Mouse (Mus musculus) embryo, embryonic 9.5 days (tissue): Measurements from ENCODE around the gene S100a2.

ENCODE experiments used
- DNase-seq: peaks from one replicate; pipeline ENCODE4 v3.0.0-alpha.2; 2017; ENCODE audit errors: extremely low spot score

The S100a2 gene

DNA sequence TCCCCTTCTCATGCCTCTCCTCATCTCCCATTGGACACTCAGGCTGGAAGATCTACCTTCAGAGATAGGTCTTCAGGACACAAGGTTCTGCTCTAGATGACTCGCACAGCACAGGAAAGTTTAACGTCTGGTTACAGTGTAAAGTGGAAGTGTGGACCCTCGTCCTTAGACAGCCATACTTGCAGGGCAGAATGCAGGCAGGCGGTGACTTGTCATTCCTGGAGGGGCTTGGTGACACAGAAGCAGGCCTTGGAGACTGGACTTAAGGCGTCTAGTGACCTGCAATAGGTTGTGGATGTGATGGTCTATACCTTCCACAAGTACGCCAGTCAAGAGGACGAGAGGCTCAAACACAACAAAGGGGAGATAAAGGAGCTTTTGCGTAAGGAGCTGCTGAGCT lies at the start of gene S100a2:
S100a2 (plus strand) TSS at position 301 of the 400 bp plus-strand sequence.
- no peak for DNase-seq

DNA sequence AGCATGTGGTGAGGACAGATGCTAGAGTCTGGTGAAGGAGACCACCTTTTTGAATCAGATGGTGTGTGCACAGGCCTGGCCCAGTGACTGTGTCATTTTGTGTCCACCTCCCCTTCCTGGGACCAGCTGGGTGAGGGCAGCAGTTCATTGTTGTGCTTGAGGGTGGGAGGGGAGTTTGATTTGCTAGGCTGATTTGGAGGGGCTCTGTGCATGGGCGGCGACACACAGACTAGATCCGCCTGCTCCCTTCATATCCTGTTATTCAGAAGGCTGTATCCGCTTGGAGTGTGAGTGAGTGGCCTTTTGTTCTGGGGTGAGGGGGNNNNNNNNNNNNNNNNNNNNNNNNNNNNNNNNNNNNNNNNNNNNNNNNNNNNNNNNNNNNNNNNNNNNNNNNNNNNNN lies 49.1 kb upstream of the S100a2 start:
- DNase-seq, result no peak

DNA sequence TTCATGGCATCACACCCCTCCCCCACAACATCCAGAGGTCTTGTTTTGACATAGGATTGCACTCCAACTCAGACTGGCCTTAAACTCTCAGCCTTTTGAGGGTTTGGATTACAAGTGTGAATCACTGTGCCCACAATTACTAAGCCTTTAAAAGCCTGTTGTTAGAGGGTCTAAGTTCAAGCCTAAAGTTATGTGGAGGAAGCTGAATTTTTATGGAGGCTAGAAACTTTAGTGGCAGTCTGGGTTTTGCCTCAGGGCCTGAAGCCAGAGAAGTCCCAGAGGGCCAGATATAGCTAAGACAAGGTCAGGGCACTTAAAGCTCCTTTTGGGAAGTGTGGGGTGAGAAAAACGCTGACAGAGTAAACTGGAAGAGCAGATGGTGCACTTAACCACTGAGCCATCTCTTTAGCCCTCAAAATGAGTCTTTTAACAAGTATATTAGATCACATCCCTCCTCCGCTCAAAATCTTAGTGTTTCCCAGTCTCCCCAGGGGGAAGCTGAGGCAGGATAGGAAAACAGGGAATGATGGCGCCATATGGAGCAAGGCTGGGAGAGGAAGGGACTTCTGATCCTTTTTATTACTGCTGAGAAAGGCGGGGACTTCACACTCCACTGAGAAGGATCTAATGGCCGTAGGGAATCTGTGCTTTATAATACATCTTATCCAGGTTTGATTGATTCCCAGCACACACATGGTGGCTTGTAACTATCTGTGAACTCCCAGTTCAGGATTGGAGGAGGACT lies 40.2 kb upstream of the S100a2 start:
- no peak for DNase-seq

DNA sequence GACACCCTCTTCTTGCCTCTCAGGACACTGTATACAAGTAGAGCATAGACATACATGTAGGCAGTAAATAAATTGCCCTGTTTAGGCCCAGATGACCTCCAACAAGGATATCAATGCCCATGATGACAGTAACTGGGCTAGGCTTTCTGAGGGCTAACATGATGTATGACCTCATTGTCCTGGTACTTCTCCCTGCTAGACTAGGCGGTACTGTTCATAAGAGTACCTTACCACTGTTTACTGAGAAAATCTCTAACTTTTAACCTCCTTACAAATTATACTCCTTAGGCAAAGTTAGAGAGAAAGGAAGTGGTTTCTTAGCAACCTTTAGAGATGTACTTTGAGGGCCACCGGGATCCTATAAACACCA lies 39.6 kb upstream of the S100a2 start:
- no peak for DNase-seq

DNA sequence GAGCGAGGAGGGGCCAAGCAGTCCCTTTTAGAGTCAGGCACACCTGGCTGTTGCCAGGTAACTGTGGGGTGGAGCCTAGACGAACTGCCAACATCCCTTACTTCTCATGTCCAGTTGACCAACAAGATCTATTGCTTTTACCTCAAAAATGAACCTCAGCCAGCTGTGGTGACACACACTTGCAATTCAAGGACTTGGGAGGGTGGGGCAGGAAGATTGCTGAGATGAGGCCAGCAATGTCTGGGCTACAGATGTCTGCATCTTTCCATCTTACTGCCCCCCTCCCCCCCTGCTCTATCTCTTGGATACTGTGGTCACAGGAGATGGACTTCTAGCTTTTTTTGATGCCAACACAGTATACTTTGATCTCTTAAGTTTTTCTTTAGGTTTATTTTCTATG lies 37.8 kb upstream of the S100a2 start:
- no peak for DNase-seq

DNA sequence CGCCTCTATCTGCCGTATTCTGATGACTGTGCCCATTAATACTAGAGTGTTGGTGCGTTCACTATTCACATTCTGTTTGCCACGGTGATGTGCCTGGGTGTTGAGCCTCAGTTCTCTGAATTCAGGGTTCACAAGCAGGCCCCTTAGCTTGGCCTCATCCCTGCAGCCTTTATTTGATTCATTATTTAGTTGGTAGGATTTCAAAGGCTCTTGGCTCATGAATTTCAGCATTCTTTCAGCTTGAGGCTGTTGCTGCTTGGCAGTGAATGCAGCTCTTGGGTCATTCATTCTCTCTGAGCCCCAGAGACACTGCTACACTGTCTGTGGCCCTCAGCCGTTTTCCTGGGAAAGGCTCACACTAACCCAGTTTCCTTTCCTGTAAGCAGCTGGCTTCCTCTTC lies 34.1 kb upstream of the S100a2 start:
- no peak for DNase-seq

DNA sequence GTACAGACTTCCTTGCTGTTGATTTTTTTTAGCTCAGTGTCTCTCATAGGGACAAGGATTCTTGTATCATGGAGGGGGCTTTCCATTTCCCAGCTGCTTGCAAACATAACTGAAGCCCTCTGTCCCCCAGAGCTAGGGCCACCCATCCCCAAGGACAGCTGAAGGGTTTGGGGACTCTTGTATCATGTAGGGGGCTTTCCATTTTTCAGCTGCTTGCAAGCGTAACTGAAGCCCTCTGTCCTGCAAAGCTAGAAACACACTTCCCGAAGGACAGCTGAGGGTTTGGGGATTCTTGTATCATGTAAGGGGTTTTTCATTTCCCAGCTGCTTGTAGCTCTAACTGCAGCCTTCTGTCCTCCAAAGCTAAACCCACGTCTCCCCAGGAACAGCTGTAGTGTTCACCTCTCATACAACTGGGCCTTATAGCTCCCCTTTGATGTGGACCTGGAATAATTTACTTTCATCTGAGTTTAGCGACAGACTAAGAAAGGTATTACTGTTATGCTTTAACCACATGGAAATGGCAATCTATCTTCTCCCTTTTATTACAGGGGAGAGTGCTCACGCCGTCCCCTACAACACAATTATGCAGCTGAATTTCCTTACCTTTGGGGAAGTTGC lies 29.9 kb upstream of the S100a2 start, which contains the start of gene S100a3:
S100a3 (plus strand) TSS at position 571 of the 621 bp plus-strand sequence.
- no peak for DNase-seq

DNA sequence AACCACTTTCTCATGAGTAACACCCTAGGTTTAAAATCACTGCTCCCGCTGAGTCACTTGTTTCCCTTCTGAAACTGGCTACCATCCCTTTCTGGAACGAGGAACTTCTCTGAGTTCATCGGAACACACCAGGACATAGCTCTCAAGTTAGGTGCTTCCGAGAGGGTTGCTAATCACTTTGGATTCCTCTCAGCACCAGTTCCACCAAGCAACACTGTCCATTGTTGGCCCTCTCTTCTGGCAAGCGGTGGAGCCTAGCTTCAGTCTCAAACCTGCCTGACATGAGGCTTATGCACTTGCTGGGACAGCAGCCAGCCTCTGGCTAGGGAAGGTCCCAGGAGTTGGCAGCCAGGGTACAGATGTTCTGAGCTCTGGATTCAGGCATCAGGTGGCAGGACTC lies 15.4 kb upstream of the S100a2 start:
- DNase-seq, result no peak

DNA sequence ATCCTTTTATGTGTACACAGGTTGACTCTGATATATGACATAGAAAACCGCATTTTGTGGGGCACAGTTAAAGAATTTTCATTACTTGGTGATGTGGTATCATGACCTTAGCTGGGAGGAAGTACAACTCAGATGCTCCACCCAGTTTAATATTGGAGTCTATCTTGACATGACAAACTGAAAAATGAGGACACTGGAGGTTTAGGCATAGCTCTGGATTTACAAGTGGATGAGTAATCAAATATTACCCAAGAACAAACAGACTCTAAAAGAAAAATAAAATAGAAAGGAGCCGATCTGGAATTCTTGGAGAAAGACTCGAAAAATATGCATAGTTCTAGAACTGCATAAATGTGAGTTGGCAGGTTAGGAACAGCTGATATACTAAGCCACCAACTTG lies 14.7 kb upstream of the S100a2 start:
- no peak for DNase-seq

DNA sequence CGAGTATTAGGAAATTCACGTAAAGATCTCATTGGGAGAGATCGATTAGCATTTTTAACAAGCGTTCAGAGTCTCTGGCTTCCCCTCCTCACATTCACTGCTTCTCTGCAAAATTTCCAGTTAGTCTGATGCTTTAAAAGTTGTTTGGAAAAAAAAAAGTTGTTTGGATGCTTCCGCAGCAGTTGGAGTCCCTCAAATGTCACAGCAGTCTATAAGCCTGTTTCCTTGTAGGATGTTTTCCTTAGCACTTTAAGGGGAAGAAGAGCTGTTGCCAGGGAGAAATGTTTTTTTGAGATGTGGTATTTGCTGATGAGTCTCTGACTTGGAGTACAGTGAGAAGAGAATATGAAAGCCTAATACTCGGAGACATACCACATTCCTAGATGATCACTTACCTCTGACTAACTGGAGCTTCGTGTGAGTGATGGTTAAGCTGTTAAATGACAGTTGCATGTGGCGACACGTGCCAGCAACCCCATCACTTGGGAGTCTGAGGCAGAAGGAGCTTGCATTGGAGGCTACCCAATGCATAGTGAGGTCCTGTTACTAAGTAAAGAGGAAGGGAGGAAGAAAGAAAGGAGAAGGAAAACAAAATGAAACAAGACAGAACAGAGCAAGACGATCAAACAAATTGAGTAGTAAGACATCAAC lies 13.6 kb upstream of the S100a2 start:
- DNase-seq, result no peak

DNA sequence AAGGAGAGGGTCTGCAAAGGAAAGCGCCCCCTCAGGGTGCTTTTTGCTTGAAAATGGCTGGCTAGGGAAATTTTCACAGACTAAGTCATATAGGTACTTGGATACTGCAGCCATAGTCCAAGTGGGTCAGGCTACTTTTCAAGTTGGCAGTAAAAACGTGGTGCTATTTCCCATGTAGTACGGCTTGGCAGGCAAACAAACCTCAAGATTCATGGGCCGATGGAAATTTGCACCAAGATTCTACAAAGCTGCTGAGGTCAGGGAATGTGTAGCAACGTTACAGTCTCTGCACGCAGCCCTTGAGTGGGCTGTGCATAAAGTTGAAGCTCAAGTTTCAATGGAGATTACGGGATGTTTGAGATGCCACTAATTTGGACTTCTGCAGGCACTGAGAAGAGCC lies 10.6 kb upstream of the S100a2 start:
- no peak for DNase-seq

DNA sequence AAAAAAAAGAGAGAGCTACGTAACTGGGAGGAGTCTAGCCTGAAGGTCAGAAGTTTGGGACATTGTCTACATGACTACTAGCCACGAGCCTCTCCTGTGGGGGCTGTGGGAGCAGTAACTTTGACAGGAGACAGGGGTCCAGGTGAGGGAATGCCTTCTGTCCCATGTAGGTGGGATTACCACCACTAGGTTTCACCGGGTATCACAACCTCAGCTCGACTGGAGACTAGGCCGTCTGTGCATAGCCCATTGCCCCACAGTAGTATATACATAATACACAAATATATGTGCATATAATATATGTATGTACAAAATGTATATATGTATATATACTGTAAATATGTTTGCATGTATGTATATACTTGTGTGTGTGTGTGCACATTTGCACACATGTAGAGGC lies 8.9 kb upstream of the S100a2 start:
- no peak for DNase-seq

DNA sequence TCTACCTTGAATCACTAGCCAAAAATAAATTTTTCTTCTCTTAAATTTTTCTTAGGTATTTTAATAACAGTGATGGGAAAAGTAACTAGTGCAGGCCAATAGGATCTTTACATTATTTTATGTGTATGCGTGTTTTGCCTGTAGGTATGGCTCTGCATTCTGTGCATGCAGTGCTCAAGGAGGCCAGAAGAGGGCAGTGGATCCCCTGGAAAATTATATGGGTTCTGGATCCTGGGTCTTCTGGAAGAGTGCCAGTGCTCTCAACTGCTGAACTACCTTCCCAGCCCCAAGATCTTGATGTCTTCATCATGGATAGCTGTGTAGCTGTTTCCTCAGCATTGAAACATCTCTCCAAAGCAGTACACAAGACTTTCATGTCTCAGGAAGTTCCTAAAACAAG lies 7.9 kb upstream of the S100a2 start:
- no peak for DNase-seq

DNA sequence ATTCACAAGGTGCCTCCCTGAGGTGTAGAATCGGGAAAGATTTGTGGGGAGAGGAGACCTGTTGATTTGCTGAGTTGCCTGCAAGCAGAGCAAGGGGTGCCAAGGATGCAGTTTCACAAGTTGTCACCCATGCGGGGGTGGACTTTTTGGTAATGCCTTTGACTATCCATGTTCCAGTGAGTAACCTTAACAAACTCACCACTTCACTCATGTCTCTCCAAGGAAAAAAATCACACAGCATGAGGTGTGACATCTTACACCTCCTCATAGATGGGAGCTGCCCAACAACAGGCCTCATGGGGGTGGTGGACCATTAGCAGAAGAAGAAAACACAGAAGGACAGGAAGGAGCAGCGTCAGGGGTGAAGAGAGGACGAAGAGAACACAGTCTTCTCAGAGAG lies 7.5 kb upstream of the S100a2 start:
- DNase-seq, result no peak

DNA sequence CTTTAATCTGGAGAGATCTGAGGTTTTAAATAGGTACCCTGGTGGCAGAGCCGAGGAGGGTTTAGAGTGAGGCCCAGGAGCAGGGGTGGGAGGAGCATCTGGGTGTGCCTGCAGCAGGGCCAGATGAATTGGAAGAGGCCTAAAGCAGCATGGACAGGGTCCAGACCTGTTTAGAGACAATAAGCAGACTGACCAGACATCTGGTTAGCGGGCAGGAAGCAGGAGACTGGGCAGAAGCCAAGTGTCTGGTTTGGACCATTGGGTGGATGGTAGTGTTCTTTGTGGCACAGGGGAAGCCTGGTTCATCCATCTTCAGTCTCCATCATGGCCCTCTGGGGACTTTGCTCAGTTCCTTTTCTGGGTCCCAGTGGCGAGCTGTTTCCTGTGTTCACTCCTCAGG lies 6.2 kb upstream of the S100a2 start:
- no peak for DNase-seq

DNA sequence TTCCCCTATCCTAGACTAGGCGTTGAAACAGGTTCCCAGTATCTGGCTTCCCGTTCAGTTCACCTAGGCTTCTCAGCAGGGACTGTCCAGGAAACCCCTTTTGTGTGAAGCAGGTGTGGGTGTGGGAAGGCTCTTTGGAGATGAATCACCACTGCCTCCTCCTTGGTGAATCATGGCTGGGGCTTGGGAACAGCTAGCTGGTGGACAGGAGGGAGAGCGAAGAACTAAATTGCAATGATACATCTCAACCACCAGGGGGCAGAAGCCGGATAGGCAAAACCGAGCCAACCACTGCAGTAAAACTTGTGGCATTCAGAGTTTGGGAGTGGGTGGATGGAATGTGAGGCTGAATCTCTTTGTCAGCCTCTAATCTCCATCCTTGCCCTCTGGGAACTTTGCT lies 4.5 kb upstream of the S100a2 start:
- DNase-seq, result peak; percentile 73

DNA sequence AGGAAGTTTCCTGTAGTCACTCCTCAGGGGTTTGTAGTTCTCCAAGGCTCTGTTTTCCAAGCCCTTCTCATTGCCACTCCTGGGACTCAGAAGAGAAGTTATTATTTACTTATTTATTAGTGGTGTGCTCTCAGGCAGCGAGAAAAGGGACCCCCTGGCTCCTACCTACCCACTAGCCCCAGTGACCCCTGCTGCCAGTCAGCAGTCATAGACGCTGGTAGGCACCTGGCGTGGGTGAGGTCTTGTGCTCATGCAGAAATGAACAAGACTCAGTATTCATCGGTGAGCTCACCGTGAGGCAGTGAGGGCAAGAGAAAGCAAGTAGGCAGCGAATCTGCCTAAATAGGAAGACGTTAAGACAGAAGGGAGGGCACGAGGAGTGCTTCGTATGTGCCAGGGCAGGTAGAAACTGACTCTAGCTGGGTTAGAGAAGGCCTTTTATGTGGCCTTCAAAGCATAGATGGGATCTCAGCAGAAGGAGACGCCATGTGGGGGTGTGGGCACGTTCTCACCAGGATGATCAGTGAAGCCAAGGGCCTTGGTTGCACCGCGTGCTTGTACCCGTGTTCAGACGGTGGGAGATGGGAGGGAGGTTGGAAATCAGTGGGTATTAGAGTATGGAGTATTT lies 3.9 kb upstream of the S100a2 start:
- DNase-seq, result no peak

DNA sequence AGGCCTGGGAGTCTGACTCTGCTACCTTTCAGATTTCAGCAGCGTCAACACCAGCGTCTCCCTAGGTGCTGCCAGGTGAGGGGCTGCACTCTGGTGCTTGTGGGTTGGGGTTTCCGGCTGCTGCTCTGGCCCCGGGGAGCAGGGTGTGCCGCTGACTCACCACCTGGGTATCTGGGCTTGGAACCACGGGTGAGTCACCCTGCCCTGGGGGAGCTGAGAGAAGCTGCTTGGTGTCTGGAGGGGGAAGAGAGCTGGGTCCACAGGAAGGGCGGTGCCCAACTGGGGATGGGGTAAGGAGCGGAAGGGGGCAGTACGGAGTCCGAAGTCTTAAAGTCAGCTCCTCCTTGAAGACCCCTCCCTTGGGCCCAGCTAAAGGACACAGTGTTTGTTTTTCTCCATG lies 3.1 kb upstream of the S100a2 start:
- DNase-seq, result no peak

DNA sequence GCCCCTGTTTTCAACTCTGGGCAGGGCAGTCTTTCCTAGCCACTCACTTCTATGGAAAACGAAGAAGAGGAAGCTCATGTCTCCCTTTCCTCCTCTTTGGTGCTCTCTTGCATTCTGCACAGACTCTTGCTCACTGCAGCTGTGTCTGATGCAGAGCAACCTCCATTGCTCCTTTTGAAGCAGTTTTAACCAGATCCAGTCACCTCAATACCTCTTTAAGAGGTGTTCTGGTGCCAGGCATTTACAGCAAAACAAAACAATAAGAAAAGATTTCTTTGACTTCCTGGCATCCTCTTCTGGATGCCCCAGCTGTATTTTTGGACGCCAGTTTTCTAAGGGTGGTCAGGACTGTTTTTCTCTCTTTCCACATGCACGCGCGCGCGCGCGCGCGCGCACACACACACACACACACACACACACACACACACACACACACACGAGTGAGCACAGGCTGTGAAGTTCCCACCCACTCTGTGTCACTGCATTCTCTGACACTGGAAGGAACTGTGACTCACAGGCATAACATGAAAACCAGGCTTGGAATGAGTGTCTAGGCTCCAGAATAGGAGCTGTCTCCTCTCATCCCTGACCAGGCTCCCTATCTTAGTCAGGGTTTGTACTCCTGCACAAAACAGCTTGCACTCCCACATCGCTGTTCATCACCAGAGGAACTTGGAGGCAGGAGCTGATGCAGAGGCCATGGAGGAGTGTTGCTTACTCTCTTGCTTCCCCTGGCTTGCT lies 2.5 kb upstream of the S100a2 start:
- no peak for DNase-seq

DNA sequence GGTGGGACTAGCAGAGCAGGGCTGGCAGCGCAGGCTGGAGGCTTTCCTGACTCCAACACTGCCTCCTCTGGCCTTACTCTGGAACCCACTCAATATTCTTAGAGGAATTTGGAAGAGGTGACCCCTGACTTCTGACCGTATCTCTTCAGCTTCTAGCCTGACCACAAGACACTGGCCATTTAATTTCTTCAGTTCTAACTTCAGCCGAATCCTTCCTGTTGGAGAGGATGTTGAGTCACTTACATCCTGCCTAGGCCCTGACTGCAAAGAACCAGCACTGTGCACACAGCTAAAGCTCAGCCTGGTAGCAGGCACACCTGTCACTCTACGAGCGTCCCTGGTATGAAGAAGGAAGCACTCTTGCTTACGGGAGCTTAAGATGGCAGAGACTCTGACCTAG lies 657 bp upstream of the S100a2 start:
- DNase-seq, result no peak

DNA sequence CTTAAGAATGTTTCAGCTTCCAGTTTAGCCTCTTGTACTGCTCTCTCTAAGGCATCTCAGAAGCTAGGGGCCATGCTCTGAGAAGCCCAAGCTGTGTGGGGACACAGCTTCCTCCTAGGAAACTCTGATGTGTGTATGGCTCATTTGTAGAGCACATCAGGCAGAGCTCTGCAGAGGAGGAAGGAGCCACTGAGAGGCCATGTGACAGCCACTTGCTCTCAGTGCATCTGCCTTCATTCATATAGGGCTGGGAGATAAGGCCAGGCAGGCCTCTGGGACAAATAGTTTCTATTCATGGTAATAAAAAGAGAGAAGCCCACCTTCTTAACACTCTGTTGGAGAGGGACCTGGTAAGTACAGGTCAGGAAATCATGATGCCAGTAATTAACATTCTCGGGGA lies 4.4 kb downstream of the S100a2 start:
- DNase-seq, result no peak

DNA sequence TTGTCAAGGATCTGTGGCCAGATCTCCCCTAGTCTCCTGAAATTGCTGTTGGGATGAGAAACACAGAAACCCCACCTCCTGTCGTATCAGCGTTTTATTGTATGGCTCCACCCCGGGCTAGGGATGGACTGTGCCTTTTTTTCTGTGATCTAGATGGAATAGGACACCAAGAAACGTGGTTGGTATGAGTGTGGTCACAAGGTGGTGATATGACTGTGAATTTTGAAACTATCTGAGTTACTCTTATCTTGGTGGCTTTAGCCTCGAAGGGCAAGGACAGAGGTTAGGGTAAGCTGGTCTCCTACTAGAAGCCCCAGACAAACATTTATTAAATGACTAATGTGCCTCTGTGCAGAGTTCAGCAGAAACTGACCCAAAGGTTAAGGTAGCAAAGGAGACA lies 5.5 kb downstream of the S100a2 start:
- DNase-seq, result no peak
